Mouse (Mus musculus): ENCODE data around the gene Rnf167.

GRCm38 (mm10) chr11:70645461-70646258, 1.4 kb upstream of the Rnf167 start:
- TF ChIP-seq POLR2A (IDR thresholded peaks at IDR 0.05; ENCODE audit: control insufficient read depth, extremely low read depth, insufficient read depth, low read length, poor library complexity) (no peak), CTCF (IDR thresholded peaks at IDR 0.05; ENCODE audit: borderline replicate concordance, control insufficient read depth, extremely low read depth, insufficient read depth, low read length, poor library complexity) (no peak)
